Mouse (Mus musculus): ENCODE measurements at regions not wholly inside any gene's neighbourhood (a gene's known extent, or its start where the extent isn't known, plus 50 kb on each side); places are given as distances from the start of the nearest gene placed in this dataset.

- no peak overlapping the region for H3K9ac ChIP-seq (ENCODE audit: low read length)
- no peak overlapping the region for H3K27ac ChIP-seq (replicated peaks in 1 of 2; ENCODE audit: control insufficient read depth in 1 of 2, insufficient read depth in 1 of 2, low read depth in 2 of 2, low read length in 2 of 2)
- H3K4me2 ChIP-seq (ENCODE audit: low read length) = no peak overlapping the region
- H3K27me3 ChIP-seq (ENCODE audit: control insufficient read depth, insufficient read depth, low read length) = no peaks in the 10 kb centered on the region
- no peak overlapping the region for H3K4me3 ChIP-seq (ENCODE audit: control insufficient read depth in 1 of 2, insufficient read depth in 1 of 2, low read depth in 1 of 2, low read length in 2 of 2)
- ATAC-seq (ENCODE audit: insufficient number of reproducible peaks, insufficient read depth, low FRiP score, low read depth) = no peak
- H3K4me1 ChIP-seq (ENCODE audit: control insufficient read depth in 2 of 2, insufficient read depth in 2 of 2, low read length in 2 of 2) = no peaks in the 10 kb centered on the region; a peak in 1 of 4 replicates
- H3K36me3 ChIP-seq (ENCODE audit: control insufficient read depth, insufficient read depth, low read length) = no peaks in the 10 kb centered on the region
- H3K9me3 ChIP-seq (ENCODE audit: control insufficient read depth, low read length) = 0 out of 2 replicates have a peak, but pooled peaks cover 3% of the 10 kb centered on the region
- WGBS = 43% methylated on average over 15 of the region's 15 CpGs
Measured at GRCm38 (mm10) chr8:34505829-34506555, 394.5 kb upstream of the Gm10131 start.

GRCm38 (mm10) chr8:34505102-34505501, 393.6 kb upstream of the Gm10131 start:
- no peak overlapping the region for H3K9ac ChIP-seq (ENCODE audit: low read length)
- ATAC-seq (ENCODE audit: insufficient number of reproducible peaks, insufficient read depth, low FRiP score, low read depth) = no peak
- no peak overlapping the region for H3K27ac ChIP-seq (replicated peaks in 1 of 2; ENCODE audit: control insufficient read depth in 1 of 2, insufficient read depth in 1 of 2, low read depth in 2 of 2, low read length in 2 of 2)
- H3K27me3 ChIP-seq (ENCODE audit: control insufficient read depth, insufficient read depth, low read length) = no peaks in the 10 kb centered on the region
- H3K4me2 ChIP-seq (ENCODE audit: low read length) = no peak overlapping the region
- no peaks in the 10 kb centered on the region; a peak in 1 of 4 replicates for H3K4me1 ChIP-seq (ENCODE audit: control insufficient read depth in 2 of 2, insufficient read depth in 2 of 2, low read length in 2 of 2)
- 0 out of 2 replicates have a peak, but pooled peaks cover 3% of the 10 kb centered on the region for H3K9me3 ChIP-seq (ENCODE audit: control insufficient read depth, low read length)
- WGBS = 71% methylated on average over 7 of the region's 7 CpGs
- H3K36me3 ChIP-seq (ENCODE audit: control insufficient read depth, insufficient read depth, low read length) = no peaks in the 10 kb centered on the region
- no peak overlapping the region for H3K4me3 ChIP-seq (ENCODE audit: control insufficient read depth in 1 of 2, insufficient read depth in 1 of 2, low read depth in 1 of 2, low read length in 2 of 2)

GRCm38 (mm10) chr8:34502606-34503162, 391.1 kb upstream of the Gm10131 start:
- no peak overlapping the region for H3K27ac ChIP-seq (replicated peaks in 1 of 2; ENCODE audit: control insufficient read depth in 1 of 2, insufficient read depth in 1 of 2, low read depth in 2 of 2, low read length in 2 of 2)

GRCm38 (mm10) chr8:34499196-34499595, 387.7 kb upstream of the Gm10131 start:
- Histone ChIP-seq H3K4me2 (ENCODE audit: low read length) (no peak overlapping the region), H3K9ac (ENCODE audit: low read length) (no peak overlapping the region), H3K4me3 (ENCODE audit: control insufficient read depth in 1 of 2, insufficient read depth in 1 of 2, low read depth in 1 of 2, low read length in 2 of 2) (no peak overlapping the region), H3K27me3 (ENCODE audit: control insufficient read depth, insufficient read depth, low read length) (no peaks in the 10 kb centered on the region), H3K9me3 (ENCODE audit: control insufficient read depth, low read length) (no peaks in the 10 kb centered on the region), H3K27ac (replicated peaks in 1 of 2; ENCODE audit: control insufficient read depth in 1 of 2, insufficient read depth in 1 of 2, low read depth in 2 of 2, low read length in 2 of 2) (no peak overlapping the region), H3K36me3 (ENCODE audit: control insufficient read depth, insufficient read depth, low read length) (no peaks in the 10 kb centered on the region), H3K4me1 (ENCODE audit: control insufficient read depth in 2 of 2, insufficient read depth in 2 of 2, low read length in 2 of 2) (no peaks in the 10 kb centered on the region)
- ATAC-seq (ENCODE audit: insufficient number of reproducible peaks, insufficient read depth, low FRiP score, low read depth) = no peak
- WGBS = 65% methylated on average over 3 of the region's 3 CpGs

More at GRCm38 (mm10) chr8:34502606-34503162, 391.1 kb upstream of the Gm10131 start:
- H3K9me3 ChIP-seq (ENCODE audit: control insufficient read depth, low read length) = no peaks in the 10 kb centered on the region
- WGBS = 29% methylated on average over 1 of the region's 1 CpGs
- no peaks in the 10 kb centered on the region; a peak in 1 of 4 replicates for H3K4me1 ChIP-seq (ENCODE audit: control insufficient read depth in 2 of 2, insufficient read depth in 2 of 2, low read length in 2 of 2)
- H3K9ac ChIP-seq (ENCODE audit: low read length) = no peak overlapping the region
- H3K4me3 ChIP-seq (ENCODE audit: control insufficient read depth in 1 of 2, insufficient read depth in 1 of 2, low read depth in 1 of 2, low read length in 2 of 2) = no peak overlapping the region
- H3K36me3 ChIP-seq (ENCODE audit: control insufficient read depth, insufficient read depth, low read length) = no peaks in the 10 kb centered on the region
- H3K4me2 ChIP-seq (ENCODE audit: low read length) = no peak overlapping the region
- ATAC-seq (ENCODE audit: insufficient number of reproducible peaks, insufficient read depth, low FRiP score, low read depth) = no peak
- H3K27me3 ChIP-seq (ENCODE audit: control insufficient read depth, insufficient read depth, low read length) = no peaks in the 10 kb centered on the region

- H3K4me2 ChIP-seq (ENCODE audit: low read length) = no peak overlapping the region
- H3K9me3 ChIP-seq (ENCODE audit: control insufficient read depth, low read length) = no peaks in the 10 kb centered on the region
- H3K9ac ChIP-seq (ENCODE audit: low read length) = no peak overlapping the region
- H3K27me3 ChIP-seq (ENCODE audit: control insufficient read depth, insufficient read depth, low read length) = no peaks in the 10 kb centered on the region
- H3K36me3 ChIP-seq (ENCODE audit: control insufficient read depth, insufficient read depth, low read length) = no peaks in the 10 kb centered on the region
- ATAC-seq (ENCODE audit: insufficient number of reproducible peaks, insufficient read depth, low FRiP score, low read depth) = no peak
- WGBS = 93% methylated on average over 4 of the region's 4 CpGs
- H3K4me3 ChIP-seq (ENCODE audit: control insufficient read depth in 1 of 2, insufficient read depth in 1 of 2, low read depth in 1 of 2, low read length in 2 of 2) = no peak overlapping the region
- no peaks in the 10 kb centered on the region for H3K4me1 ChIP-seq (ENCODE audit: control insufficient read depth in 2 of 2, insufficient read depth in 2 of 2, low read length in 2 of 2)
- H3K27ac ChIP-seq (replicated peaks in 1 of 2; ENCODE audit: control insufficient read depth in 1 of 2, insufficient read depth in 1 of 2, low read depth in 2 of 2, low read length in 2 of 2) = no peak overlapping the region
Measured at GRCm38 (mm10) chr8:34496751-34497150, 385.2 kb upstream of the Gm10131 start.

GRCm38 (mm10) chr8:34495974-34496373, 384.4 kb upstream of the Gm10131 start:
- Histone ChIP-seq H3K27me3 (ENCODE audit: control insufficient read depth, insufficient read depth, low read length) (no peaks in the 10 kb centered on the region), H3K4me1 (ENCODE audit: control insufficient read depth in 2 of 2, insufficient read depth in 2 of 2, low read length in 2 of 2) (no peaks in the 10 kb centered on the region), H3K4me3 (ENCODE audit: control insufficient read depth in 1 of 2, insufficient read depth in 1 of 2, low read depth in 1 of 2, low read length in 2 of 2) (no peak overlapping the region), H3K9ac (ENCODE audit: low read length) (no peak overlapping the region), H3K9me3 (ENCODE audit: control insufficient read depth, low read length) (no peaks in the 10 kb centered on the region), H3K36me3 (ENCODE audit: control insufficient read depth, insufficient read depth, low read length) (no peaks in the 10 kb centered on the region), H3K4me2 (ENCODE audit: low read length) (no peak overlapping the region), H3K27ac (replicated peaks in 1 of 2; ENCODE audit: control insufficient read depth in 1 of 2, insufficient read depth in 1 of 2, low read depth in 2 of 2, low read length in 2 of 2) (no peak overlapping the region)
- 60% methylated on average over 4 of the region's 4 CpGs for WGBS
- ATAC-seq (ENCODE audit: insufficient number of reproducible peaks, insufficient read depth, low FRiP score, low read depth) = no peak

GRCm38 (mm10) chr8:34488746-34489400, 377.3 kb upstream of the Gm10131 start:
- Histone ChIP-seq H3K27ac (replicated peaks in 1 of 2; ENCODE audit: control insufficient read depth in 1 of 2, insufficient read depth in 1 of 2, low read depth in 2 of 2, low read length in 2 of 2) (no peak overlapping the region), H3K36me3 (ENCODE audit: control insufficient read depth, insufficient read depth, low read length) (no peaks in the 10 kb centered on the region), H3K9me3 (ENCODE audit: control insufficient read depth, low read length) (no peaks in the 10 kb centered on the region), H3K4me1 (ENCODE audit: control insufficient read depth in 2 of 2, insufficient read depth in 2 of 2, low read length in 2 of 2) (peaks cover 0 to 2% of the 10 kb centered on the region in 2 experiments; a peak in 1 of 4 replicates), H3K27me3 (ENCODE audit: control insufficient read depth, insufficient read depth, low read length) (no peaks in the 10 kb centered on the region), H3K9ac (ENCODE audit: low read length) (no peak overlapping the region), H3K4me2 (ENCODE audit: low read length) (no peak overlapping the region), H3K4me3 (ENCODE audit: control insufficient read depth in 1 of 2, insufficient read depth in 1 of 2, low read depth in 1 of 2, low read length in 2 of 2) (no peak overlapping the region)
- no peak for ATAC-seq (ENCODE audit: insufficient number of reproducible peaks, insufficient read depth, low FRiP score, low read depth)
- 40% methylated on average over 7 of the region's 7 CpGs for WGBS

Measured in heart, embryonic 14.5 days (tissue).